Mouse (Mus musculus) spleen, postnatal 4 days (tissue): ENCODE measurements around the gene Amdhd2.

Experiments used
- DNase-seq, 2 experiments: peaks; one replicate each; pipeline ENCODE4 v3.0.0; 2022; ENCODE audit warnings: low spot score in 2 of 2

Amdhd2 gene

DNA sequence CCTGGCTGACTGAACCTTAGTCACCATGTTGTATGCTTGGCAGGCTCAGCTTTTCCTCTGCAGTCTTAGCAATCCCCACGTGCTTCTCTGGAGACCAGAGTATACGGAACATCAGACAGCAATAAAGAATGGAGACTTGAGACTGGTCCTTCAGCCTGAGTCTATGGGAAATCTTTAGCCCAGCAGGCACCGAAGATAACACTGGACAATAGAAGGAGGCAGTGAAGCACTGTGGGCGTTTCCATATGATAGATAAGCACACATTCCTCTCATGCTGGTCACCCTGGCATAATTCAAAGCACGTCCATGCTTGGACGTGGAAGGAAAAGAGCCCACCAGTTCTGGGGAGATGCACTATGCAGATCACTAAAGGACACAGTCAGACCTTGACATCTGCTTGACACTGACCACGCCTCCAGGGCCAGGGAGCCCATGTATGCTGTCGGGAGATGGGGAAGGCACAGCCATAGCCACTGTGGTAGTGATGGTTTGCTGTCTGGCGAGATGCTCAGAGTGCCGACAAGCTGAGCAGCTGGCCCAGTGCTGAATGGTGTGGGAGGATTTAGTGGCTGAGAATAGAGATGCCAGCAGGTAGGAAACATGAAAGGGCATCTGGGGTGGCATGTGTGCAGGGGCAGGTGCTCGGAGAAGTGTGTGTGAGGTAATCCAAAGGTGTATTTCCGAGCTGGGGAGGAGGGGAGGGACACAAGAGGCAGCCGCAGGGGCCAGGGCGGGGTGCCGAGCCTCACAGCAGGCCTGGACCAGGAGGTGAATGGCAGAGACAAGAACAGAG, 33.7 kb upstream of the Amdhd2 start:
- no peak for DNase-seq

DNA sequence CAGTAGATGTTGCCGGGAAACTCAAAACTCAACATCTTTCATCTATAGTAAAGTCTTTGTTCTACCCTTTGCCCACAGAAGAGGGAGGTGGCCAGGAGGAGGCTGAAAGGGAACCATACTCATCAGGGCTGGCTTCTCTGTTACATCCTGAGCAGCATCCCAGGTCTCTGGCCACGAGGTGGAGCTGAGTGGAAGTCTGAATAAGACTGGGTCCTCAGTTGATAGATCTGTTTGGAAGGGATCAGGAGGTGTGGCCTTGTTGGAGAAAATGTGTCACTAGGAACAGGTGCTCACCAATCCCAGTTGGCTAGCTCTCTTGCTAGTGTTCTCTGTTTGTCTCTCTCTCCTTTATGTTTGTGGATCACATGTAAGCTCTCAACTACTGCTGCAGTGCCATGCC, 31.8 kb upstream of the Amdhd2 start:
- DNase-seq, result no peak

DNA sequence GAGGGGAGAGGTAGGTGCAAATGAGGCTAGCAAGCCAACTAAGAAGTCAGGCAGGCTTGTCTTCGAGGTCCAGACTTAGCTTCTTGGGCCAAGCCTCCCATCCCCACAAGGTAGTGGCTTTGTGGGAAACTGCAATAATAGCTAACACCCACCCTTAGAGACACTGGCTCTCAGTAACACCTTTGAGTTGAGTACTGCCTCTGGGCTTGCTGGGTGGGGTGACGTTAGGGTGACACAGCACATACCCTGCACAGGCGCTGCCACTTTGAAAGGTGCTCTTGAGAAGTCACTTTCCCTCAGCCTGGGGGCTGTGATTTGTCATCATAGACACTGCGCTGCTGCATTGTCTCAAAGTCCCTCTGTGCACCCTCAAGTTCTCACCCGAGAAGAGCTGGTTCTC, 30.2 kb upstream of the Amdhd2 start:
- no peak for DNase-seq

DNA sequence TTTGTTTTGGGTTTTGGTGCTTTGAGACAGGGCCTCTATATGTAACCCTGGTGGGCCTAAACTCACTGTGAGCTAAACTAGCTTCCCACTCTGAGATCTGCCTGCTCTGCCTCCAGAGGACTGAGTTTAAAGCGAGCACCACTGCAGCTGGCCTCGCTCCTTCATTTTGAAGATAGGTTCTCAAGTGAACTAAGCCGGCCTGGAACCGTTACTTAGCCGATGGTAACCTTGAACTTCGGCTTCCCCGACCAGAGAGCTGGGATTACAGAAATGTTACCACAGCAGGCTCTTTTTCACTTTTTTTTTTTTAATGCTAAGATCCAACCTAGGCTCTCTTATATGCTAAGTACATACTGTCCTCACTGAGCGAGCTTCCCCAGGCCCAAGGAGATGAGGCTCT, 29.7 kb upstream of the Amdhd2 start:
- DNase-seq, result no peak

DNA sequence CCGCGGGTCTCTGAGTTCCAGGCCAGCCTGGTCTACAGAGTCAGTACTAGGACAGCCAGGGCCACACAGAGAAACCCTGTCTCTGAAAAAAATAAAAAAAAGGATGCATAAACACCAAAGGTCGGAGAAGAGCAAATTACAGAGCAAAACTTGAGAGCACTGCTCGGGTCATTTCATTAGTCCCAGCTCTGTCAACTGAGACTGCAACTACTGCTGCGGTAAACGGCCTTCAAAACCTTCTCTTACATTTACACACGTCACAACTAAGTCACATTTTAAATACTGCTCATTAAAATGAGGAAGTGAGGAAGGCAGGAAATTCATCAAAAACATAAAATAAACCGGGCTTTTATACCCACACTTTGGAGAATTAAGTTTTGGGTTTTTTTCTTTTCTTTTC, 29.3 kb upstream of the Amdhd2 start:
- no peak for DNase-seq

DNA sequence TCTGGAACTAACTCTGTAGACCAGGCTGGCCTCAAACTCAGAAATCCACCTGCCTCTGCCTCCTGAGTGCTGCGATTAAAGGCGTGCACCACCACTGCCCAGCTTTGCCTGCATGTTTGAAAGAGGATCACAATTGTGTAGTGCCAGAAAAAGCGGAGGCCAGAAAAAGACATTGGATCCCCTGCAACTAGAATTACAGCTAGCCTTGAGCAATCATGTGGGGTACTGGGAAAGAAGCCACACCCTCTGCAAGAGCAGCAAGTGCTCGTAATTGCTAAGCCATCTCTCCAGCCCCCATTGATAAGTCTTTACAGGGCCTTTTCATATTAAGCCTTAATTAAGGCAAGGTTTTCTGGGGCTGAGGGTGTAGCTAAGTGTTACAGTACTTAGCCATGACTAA, 27.9 kb upstream of the Amdhd2 start:
- peak in 1 of 2 experiments; percentile 8 for DNase-seq

DNA sequence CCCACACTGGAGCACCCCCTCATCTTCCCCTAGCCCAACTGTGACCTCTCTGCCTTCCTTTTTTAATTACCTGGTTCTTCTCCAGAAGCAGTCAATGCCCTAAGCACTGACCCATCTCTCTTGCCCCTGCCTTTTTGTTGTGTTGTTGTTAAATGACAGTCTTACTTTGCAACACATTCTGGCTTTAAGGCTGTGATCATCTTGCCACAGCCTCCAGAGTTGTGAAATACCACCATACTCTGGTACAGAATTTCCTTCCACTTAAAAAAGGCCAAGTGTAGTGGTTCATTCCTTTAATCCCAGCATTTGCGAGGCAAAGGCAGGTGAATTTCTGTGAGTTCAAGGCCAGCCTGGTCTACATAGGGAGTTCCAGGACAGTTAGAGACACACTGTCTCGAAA, 27.4 kb upstream of the Amdhd2 start:
- peak in 1 of 2 experiments; percentile 7 for DNase-seq

DNA sequence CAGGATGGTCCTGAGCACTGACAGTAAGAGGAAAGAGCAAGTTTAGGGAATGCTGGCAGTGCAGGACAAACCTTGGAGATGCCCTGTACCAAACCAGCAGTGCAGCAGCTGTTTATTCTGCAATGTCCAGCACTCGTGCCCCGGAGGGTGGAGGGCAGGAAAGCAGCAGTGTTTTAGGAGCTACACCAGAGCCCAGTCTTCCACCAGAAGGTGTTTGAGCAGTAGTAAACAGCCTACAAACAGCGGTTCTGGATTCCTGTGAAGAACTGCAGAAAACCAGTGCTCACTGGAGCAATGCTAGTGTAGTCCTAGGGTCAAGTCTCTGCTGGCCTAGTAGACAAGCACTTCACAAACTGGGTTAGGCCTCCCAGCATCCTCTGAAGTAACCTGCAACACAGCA, 10.7 kb upstream of the Amdhd2 start:
- DNase-seq, result no peak

DNA sequence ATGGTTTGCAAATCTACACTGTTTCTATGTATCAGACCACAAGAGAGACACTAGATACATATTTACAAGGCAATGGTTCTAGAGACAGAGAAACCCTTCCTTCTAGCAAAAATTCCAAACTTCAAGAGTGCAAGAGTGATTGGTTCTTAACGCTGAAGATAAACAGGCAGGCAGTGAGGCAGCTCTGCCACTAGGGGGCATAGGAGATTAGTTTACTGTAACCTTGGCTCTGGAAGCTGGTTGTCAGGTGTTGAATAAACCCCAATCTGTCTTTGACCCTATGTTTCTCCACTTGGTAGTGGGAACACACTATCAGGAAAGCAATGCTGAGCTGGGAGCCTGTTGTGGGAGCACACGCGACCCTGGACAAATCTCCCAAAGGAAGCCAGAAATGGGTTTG, 9.9 kb upstream of the Amdhd2 start:
- peak; percentile 77 to 88 for DNase-seq

DNA sequence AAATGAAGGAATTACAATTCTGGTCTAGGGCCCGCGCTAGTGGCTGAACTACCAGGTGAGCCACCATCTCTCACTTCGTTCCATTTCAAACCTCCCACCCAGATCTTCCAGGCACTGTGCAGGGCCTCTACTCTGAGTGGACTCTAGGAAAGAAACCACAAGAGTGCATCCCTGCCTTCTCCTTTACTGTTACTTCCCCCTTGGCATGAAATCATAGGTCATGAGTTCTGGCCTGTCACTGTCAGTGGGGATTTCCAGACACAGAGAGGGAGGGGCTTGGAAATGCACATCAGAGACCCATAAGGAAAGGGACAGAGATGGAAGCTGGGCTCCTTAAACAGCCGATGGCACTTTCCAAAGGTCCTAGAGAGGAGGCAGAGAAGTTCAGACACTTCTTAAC, 8.2 kb upstream of the Amdhd2 start:
- peak in 1 of 2 experiments; percentile 10 for DNase-seq

DNA sequence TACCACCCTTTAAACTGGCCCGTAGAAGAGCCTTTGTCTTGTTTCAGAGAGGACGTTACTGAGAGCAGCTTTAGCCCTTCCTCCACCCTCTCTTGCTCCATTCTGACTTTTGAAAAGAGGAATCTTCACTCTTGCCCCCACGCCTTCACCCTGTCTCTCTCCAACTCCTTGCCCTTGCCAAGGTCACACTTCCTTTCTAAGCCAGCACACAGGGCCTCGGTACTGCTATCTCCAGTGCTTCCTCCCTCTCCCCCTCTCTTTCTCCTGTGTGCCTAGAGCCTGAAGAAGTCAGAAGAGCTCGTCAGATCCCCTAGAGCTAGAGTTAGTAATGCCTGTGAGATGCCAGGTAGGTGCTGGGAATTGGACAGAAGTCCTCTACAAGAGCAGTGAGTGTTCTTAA, 7.2 kb upstream of the Amdhd2 start:
- DNase-seq, result peak; percentile 14 to 62

DNA sequence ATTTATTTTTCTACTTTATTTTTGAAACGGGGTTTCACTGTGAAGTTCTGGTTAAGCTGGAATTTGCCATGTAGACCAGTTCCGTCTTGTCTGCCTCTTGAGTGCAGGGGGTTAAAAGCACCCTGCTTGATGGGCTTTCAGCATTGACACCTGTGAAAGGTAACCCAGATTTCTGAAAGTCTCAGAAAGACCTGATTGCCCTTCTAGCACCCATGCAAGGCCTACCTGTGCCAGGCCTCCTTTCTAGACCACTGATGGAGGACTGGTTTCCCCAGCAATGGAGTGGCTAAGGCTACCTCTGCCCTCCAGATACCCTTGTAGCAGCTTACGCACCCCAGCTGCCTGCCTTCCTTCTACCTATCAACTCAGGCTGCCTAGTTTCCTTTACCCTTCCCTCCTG, 6.6 kb upstream of the Amdhd2 start:
- peak in 1 of 2 experiments; percentile 58 for DNase-seq

DNA sequence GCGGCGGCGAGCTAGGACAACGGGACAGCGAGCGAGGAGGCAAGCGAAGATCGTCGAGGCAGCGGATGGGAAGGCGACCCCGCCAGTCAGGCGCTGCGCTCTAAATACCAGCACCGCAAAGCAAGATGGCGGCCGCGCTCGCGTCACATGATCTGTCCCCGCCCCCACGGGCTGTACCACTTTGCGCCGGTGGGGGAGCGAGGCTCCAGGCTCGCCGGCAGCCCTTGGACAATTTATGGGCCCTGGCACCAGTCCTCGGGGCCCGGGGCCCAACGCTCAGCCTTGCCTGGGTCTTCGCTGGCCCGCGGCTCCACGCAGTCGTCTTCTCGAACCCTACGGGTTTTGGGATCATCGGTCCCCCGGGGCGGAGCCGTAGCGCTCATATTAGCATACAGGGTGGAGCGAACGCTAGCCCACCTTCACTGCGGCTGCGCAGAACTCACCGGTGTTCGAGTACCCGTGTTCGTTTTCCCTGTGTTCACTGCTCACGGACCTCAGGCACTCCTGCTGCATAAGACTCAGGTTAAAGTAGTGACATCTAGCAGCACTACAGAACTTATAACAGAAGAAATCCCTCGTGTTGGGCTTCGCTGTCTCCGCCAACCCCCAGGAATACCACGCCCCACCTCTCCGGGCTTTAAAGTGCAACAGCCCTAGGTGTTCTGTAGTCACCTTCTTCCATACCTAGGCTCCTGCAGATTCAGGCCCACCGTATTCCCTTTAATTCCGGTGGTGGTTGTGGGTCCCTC, 5.9 kb upstream of the Amdhd2 start, which contains the start of gene Atp6v0c:
Gene Atp6v0c, minus strand, starts transcription at position 386 of the 749 bp plus-strand sequence.
- DNase-seq, result peak; percentile 94 to 98

DNA sequence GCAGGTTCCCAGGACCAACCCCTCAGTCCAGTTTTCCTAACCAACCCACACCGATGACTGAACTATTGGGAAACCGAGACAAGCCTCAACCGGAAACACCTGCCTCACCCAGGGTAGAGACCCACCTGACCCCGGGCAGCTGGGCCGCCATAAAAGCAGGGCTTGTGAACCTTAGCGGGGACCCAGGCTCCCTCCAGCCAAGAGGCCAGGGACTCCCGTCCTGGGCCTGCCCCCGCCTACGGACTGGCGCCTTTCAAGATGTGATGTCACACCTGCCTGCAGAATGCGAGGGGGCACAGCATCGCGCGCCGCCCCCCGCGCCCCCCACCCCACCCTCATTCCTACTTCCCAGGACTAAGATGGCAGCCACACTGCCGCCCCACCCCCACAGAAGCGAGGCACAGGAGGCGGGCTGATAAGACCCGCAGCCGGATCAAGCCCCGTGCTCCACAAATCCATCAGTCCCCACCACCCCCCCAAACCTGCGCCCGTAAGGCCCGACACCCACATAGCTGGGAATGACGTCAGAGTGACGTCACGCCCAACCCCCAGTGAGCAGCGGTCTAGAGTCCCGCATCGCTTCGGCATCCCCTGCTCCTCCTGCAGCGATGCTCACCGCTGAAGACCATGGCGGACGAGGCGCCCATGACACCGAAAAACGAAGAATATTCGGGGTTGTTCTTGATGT, 5.2 kb upstream of the Amdhd2 start:
- peak; percentile 66 to 86 for DNase-seq

DNA sequence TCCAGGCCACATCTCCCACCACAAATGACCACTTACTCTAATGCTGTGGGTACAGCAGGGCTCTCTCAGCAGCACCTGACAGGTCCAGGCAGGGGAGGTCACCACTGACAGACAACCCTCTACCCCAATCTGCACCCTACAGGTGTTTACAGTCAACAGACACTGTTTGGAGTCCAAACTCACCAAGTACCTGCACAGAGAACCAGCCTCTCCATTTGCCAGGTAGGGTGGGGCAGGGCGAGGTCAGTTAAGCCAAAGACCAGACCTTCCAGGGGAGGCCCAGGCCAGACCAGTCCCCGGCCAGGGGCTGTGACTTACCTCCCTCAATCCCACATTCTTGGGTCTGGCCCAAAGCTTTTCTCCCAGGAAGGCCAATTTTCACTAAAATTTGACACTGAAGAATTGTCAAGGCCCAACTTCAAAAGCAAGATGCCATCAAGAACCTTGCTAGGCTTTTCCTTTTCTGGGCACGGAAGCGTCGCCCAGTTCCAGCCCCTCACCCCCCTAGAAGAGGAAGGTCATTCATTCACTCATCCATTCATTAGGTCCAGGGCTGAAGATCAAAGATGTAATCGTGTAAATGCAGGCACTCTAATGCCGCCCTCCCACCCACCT, 4.4 kb upstream of the Amdhd2 start:
- DNase-seq, result peak in 1 of 2 experiments; percentile 65

DNA sequence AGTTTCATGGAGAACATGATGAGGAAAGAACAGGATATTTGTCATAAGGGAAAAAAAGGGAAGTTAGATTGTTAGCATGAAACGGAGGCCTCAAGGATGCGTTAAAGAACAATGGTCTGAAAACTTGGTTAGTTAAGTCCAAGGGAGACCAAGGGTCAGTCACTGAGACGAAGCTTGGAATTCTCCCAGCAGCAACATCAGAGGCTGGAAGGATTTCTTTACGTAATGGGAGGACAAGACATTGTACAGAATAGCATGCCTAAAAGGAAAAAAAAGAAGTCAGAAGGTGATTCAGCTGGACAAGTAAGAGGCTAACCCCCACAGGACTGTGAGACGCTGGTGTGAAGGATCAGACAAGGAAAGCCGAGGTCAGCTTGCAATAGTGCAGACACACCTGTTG, 3.6 kb upstream of the Amdhd2 start:
- no peak for DNase-seq

DNA sequence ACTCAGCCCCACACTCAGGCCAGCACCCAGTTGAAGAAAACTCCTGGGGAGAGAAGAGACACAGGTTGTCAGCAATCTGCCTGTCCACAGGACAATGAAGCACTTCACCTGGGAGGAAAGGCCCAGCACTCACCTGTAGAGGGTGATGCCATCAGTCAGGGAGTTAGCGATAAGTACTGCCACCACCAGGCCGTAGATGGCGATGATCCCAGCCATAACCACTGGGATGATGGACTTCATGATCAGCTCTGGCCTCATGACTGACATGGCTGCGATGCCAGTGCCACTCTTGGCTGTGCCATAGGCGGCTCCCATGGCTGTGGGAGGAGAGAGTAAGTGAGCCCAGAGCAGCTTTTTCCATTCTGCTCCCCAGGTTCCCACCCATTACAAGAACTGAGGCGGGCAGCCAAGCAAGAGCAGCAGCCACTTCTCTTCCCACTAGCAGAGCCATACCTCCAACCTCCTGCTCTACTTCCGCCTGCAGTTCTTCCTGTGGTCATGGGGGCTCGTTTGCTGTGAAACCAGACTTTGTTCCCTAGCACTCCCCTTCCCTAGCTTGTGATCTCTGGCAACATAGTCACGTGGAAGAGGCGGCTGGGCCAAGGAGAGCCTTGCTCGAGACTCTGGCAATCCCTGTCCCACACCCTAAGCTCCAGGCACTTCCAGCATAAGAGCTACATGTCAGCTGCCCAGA, 1.1 kb upstream of the Amdhd2 start:
- peak in 1 of 2 experiments; percentile 65 for DNase-seq

DNA sequence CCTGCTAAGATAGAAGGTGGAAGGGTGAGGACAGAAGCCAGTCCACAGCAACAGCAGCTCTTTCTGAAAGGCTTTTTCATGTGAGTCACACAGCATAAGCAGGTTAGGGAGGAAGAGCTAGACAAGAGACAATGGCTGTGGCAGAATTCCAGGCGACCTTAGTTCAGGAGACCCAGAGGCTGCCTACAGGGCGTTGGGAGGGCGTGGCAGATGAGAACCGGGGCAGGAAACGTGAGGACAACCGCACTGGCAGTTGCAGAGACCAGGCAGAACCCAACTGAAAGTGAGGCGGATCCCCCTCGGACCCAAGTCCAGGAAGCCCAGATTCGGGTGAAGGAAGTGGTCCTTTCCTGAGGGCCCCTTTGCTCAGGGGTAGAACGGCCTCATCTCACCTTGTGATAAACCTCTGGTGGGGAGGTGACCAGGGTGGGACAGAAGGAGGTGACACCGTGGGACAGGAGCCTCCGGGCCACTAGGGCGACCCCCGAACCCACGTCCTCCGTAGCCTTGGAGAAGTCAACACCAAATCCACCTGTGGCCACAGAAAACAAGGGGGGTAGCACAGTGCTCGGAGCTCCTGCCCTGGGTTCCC, 886 bp downstream of the Amdhd2 start:
- peak; percentile 43 to 79 for DNase-seq

DNA sequence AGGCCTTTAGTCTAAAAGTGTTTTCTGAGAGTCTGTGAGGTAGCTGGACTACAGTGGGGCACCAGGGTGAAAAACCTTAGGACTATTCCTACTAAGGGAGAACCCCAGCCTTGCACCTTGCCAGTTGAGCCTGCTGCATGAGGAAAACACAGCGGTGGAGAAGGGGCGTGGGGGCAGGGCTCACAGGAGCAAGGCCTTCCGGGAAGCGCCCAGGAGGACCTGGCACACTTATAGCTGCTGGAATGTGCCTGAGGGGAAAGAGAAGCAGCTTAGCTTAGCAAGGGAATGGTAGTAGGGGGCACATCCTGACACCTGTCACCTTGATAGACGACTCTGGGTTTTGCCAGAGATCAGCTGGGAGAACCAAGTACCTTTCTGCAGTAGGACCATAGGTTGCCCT, 2.1 kb downstream of the Amdhd2 start:
- peak in 1 of 2 experiments; percentile 59 for DNase-seq

DNA sequence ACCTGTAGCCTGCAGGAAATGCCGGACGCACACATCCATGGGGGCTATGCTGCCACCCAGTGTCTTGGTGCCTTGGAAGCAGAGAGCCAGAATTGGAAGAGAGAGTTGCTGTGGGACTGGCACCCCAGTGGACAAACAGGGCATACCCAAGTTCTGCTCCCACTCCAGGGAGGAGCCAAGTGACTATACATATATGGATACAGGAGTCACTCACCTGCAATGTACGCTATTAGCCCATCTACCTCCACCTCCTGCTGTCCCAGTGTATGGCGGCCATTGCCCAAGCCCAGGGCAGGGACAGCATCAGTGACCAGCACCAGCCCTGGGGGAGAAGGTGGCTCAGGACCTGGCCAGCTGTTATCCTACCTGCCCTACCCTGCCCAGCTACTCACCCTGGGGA, 6.0 kb downstream of the Amdhd2 start:
- peak in 1 of 2 experiments; percentile 60 for DNase-seq

DNA sequence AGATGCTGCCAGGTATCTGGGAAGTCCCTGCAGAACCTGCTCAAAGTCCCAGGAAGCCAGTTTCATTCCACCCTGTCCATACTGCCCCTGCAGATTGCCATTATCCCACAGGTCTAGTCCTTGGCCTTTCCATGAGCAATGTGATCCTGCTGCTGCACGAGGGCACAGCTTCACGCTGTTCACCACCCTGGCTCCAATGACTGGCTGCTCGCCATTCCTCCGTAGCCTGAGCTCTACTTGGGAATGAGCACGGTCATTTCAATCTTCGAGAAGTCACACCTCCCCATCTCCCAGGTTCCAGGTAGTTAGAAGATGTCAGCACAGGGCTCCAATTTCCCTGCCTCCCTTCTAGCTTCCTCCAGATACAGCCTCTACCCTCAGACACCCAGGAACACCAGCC, 6.4 kb downstream of the Amdhd2 start:
- peak in 1 of 2 experiments; percentile 54 for DNase-seq
